Mouse (Mus musculus) liver, postnatal 0 days (tissue): ENCODE data around the gene Slc7a15.

Source experiments
- CTCF ChIP-seq: sonication (generic); IDR thresholded peaks from 2 replicates; pipeline ENCODE4 v1.5.1; 2016; ENCODE audit warnings: antibody characterized with exemption, low read depth
- EP300 ChIP-seq: IDR thresholded peaks from 2 replicates; pipeline ENCODE4 v1.6.1; 2016; ENCODE audit warnings: antibody characterized with exemption, low read depth, mild to moderate bottlenecking

GRCm38 (mm10) chr12:8482169-8482568, 116.7 kb downstream of the Slc7a15 start:
- TF ChIP-seq CTCF, result no peak
- no peak for TF ChIP-seq EP300
